In genomic region chr3:118562311-118562671, GRCm38 (mm10) we compare ENCODE assay signal across 7 mouse cellular contexts. TPM values are rescaled to one million over a fixed set of nuclear protein-coding genes. Genes with fewer than 3 reads are reported as not detected.
DNase-seq lines count a peak whose midpoint lies in the region; ATAC-seq lines count a peak whose summit lies in the region.

No protein-coding gene starts in this region.

- peak overlapping the region; percentile 44 for H3K4me3 ChIP-seq in forebrain, embryonic 14.5 days (ENCODE audit: low read depth, low read length)
- H3K4me3 ChIP-seq in kidney, embryonic 16.5 days (ENCODE audit: low read length) = peak overlapping the region; percentile 75
- H3K4me3 ChIP-seq in midbrain, embryonic 16.5 days (ENCODE audit: low read depth, low read length) = peak overlapping the region; percentile 67

- peak; percentile 58 for DNase-seq in retina, embryonic 14.5 days (ENCODE audit: low spot score)
- no peak for DNase-seq in retina, postnatal 1 day
- DNase-seq in forebrain, embryonic 14.5 days (ENCODE audit: low spot score) = peak; percentile 17
- DNase-seq in left cerebral cortex, adult 8-10 months (ENCODE audit: low spot score in 2 of 2) = no peak
- DNase-seq in cerebellum, postnatal 25 days = no peak

- peak overlapping the region; percentile 57 for H3K9ac ChIP-seq in forebrain, embryonic 14.5 days (ENCODE audit: low read length)
- H3K9ac ChIP-seq in kidney, embryonic 16.5 days (replicated peaks; ENCODE audit: low read length) = peak overlapping the region; percentile 68
- H3K9ac ChIP-seq in midbrain, embryonic 16.5 days (ENCODE audit: low read depth, low read length) = peak overlapping the region; percentile 73

- no peaks in the 10 kb centered on the region for H3K36me3 ChIP-seq in forebrain, embryonic 14.5 days (ENCODE audit: control insufficient read depth, insufficient read depth, low read length)
- no peaks in the 10 kb centered on the region for H3K36me3 ChIP-seq in kidney, embryonic 16.5 days (ENCODE audit: insufficient read depth, low read length)
- H3K36me3 ChIP-seq in midbrain, embryonic 16.5 days (ENCODE audit: control insufficient read depth, insufficient read depth, low read length) = no peaks in the 10 kb centered on the region

- 0% methylated on average over 16 of the region's 18 CpGs for WGBS in forebrain, embryonic 14.5 days
- WGBS in kidney, embryonic 16.5 days = 1% methylated on average over 18 of the region's 18 CpGs
- WGBS in midbrain, embryonic 16.5 days = under 1% methylated on average over 17 of the region's 18 CpGs

- H3K4me1 ChIP-seq in forebrain, embryonic 14.5 days (ENCODE audit: control insufficient read depth, insufficient read depth, low read length) = no peaks in the 10 kb centered on the region
- H3K4me1 ChIP-seq in kidney, embryonic 16.5 days (ENCODE audit: insufficient read depth, low read length) = 0 out of 2 replicates have a peak, but pooled peaks cover 4% of the 10 kb centered on the region
- H3K4me1 ChIP-seq in midbrain, embryonic 16.5 days (ENCODE audit: control insufficient read depth, insufficient read depth, low read length) = no peaks in the 10 kb centered on the region

- H3K27ac ChIP-seq in forebrain, embryonic 14.5 days (ENCODE audit: low read depth, low read length) = no peak overlapping the region
- H3K27ac ChIP-seq in kidney, embryonic 16.5 days (ENCODE audit: low read length) = no peak overlapping the region
- H3K27ac ChIP-seq in midbrain, embryonic 16.5 days (ENCODE audit: low read length) = no peak overlapping the region

- H3K9me3 ChIP-seq in forebrain, embryonic 14.5 days (replicated peaks; ENCODE audit: control insufficient read depth, low read length) = no peaks in the 10 kb centered on the region
- H3K9me3 ChIP-seq in kidney, embryonic 16.5 days (ENCODE audit: low read length) = no peaks in the 10 kb centered on the region
- H3K9me3 ChIP-seq in midbrain, embryonic 16.5 days (replicated peaks; ENCODE audit: control insufficient read depth, low read length, poor library complexity, severe bottlenecking) = no peaks in the 10 kb centered on the region

- no peaks in the 10 kb centered on the region for H3K27me3 ChIP-seq in forebrain, embryonic 14.5 days (replicated peaks; ENCODE audit: control insufficient read depth, insufficient read depth, low read length)
- no peaks in the 10 kb centered on the region for H3K27me3 ChIP-seq in kidney, embryonic 16.5 days (ENCODE audit: insufficient read depth, low read length)
- no peaks in the 10 kb centered on the region for H3K27me3 ChIP-seq in midbrain, embryonic 16.5 days (ENCODE audit: control insufficient read depth, insufficient read depth, low read depth, low read length)

- peak; percentile 58 for ATAC-seq in forebrain, embryonic 14.5 days
- no peak; the same call in 1 of the 2 replicates for ATAC-seq in kidney, embryonic 16.5 days (ENCODE audit: low FRiP score, low TSS enrichment)
- ATAC-seq in midbrain, embryonic 16.5 days = no peak; the same call in 1 of the 2 replicates

- H3K4me2 ChIP-seq in forebrain, embryonic 14.5 days (ENCODE audit: low read length) = peak overlapping the region; percentile 64
- peak overlapping the region; percentile 76 for H3K4me2 ChIP-seq in kidney, embryonic 16.5 days (replicated peaks; ENCODE audit: low read depth, low read length)
- H3K4me2 ChIP-seq in midbrain, embryonic 16.5 days (ENCODE audit: low read length) = peak overlapping the region; percentile 95

RNA-seq across cellular contexts. Expression of gene Dpyd, which starts 0.4 kb away (rescaled TPM):
- 3.0 and 4.6 TPM in 2 replicates for polyA plus RNA-seq in forebrain, embryonic 14.5 days (2014; fragmentation: Nextera tagmentation; extraction: Ambion mirVana)
- polyA plus RNA-seq in kidney, embryonic 16.5 days (2015; fragmentation: Nextera tagmentation; extraction: Ambion mirVana) = 3.7 and 4.9 TPM in 2 replicates
- polyA plus RNA-seq in midbrain, embryonic 16.5 days (2015; fragmentation: Nextera tagmentation; extraction: Ambion mirVana) = 4.2 and 4.8 TPM in 2 replicates
- 10 to 100 TPM in 2 of 4 experiments, 1 to 10 TPM in 2; 7.8 to 10.3 (median 9.6) TPM for total RNA-seq in left cerebral cortex, adult 8-10 months (2022)

Comparison
In these comparisons a context has a peak if more than half of its experiments do, and no peak if none do; other contexts are left out.
1. DNase-seq: peak in retina, embryonic 14.5 days (single experiment) and forebrain, embryonic 14.5 days (single experiment); none in retina, postnatal 1 day (single experiment), left cerebral cortex, adult 8-10 months (0 of 2) and cerebellum, postnatal 25 days (0 of 2).
2. Peak in every context shown above with its lines, with median percentiles within 50 percentile points of each other: H3K4me2 ChIP-seq, H3K4me3 ChIP-seq and H3K9ac ChIP-seq.